Mouse (Mus musculus): ENCODE measurements at regions not wholly inside any gene's neighbourhood (a gene's known extent, or its start where the extent isn't known, plus 50 kb on each side); places are given as distances from the start of the nearest gene placed in this dataset.
A peak's percentile ranks its signal among the peaks of the same experiment; 100 is the strongest.

DNA sequence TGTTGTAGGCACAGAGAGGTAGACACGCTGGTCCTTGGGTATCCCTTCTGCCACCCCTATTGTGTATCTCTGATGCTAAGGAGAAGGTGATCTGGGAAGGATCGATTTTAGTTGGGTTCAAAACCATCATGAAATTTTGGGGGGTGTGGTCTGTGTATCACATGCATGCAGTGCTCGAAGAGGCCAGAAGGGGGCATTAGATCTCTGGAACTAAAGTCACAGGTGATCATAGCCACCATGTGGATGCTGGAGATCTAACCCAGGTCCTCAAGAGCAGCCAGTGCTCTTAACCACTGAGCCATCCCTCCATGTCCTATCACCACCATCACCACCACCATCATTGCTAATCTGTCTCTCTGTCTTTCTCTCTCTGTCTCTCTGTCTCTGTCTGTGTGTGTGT lies 100.4 kb upstream of the Eya4 start:
- Histone ChIP-seq H3K4me2 (replicated peaks) (no peak overlapping the region), H3K4me1 (replicated peaks; ENCODE audit: control insufficient read depth, insufficient read depth, low read length) (peaks cover 6% of the 10 kb centered on the region; the same call in 1 of the 2 replicates), H3K9ac (no peak overlapping the region), H3K4me3 (replicated peaks; ENCODE audit: low read length) (no peak overlapping the region), H3K36me3 (replicated peaks; ENCODE audit: control insufficient read depth, insufficient read depth) (no peaks in the 10 kb centered on the region), H3K27ac (no peak overlapping the region), H3K9me3 (ENCODE audit: control insufficient read depth, low read length) (no peaks in the 10 kb centered on the region), H3K27me3 (ENCODE audit: control insufficient read depth, insufficient read depth, low read length) (no peaks in the 10 kb centered on the region)
- WGBS = 94% methylated on average over 3 of the region's 3 CpGs
- DNase-seq (ENCODE audit: low spot score) (no peak), ATAC-seq (ENCODE audit: low FRiP score) (no peak)

DNA sequence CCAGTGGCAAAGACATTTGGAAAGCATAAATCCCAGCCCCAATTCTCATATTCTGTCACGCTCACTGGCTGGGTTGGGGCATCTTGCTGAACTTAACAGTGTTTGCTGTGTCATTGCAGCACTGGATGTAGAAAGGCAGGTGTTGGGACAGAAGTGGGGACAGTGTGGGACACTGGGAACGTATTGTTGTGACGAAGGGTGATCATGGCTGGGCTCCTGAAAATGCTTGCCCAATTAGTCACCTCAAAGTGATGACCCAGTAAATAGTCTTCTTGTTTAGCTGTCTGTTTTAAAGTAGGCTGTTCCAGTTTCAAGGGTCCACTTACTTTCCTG lies 100.0 kb upstream of the Eya4 start:
- DNase-seq (ENCODE audit: low spot score) (no peak), ATAC-seq (ENCODE audit: low FRiP score) (no peak)
- no peak overlapping the region for H3K9ac ChIP-seq
- H3K4me2 ChIP-seq (replicated peaks) = no peak overlapping the region
- no peak overlapping the region for H3K27ac ChIP-seq
- no peak overlapping the region for H3K4me3 ChIP-seq (replicated peaks; ENCODE audit: low read length)
- no peaks in the 10 kb centered on the region for H3K36me3 ChIP-seq (replicated peaks; ENCODE audit: control insufficient read depth, insufficient read depth)
- H3K4me1 ChIP-seq (replicated peaks; ENCODE audit: control insufficient read depth, insufficient read depth, low read length) = peaks cover 6% of the 10 kb centered on the region; the same call in 1 of the 2 replicates
- H3K27me3 ChIP-seq (ENCODE audit: control insufficient read depth, insufficient read depth, low read length) = no peaks in the 10 kb centered on the region
- H3K9me3 ChIP-seq (ENCODE audit: control insufficient read depth, low read length) = no peaks in the 10 kb centered on the region
- 93% methylated on average over 3 of the region's 3 CpGs for WGBS

DNA sequence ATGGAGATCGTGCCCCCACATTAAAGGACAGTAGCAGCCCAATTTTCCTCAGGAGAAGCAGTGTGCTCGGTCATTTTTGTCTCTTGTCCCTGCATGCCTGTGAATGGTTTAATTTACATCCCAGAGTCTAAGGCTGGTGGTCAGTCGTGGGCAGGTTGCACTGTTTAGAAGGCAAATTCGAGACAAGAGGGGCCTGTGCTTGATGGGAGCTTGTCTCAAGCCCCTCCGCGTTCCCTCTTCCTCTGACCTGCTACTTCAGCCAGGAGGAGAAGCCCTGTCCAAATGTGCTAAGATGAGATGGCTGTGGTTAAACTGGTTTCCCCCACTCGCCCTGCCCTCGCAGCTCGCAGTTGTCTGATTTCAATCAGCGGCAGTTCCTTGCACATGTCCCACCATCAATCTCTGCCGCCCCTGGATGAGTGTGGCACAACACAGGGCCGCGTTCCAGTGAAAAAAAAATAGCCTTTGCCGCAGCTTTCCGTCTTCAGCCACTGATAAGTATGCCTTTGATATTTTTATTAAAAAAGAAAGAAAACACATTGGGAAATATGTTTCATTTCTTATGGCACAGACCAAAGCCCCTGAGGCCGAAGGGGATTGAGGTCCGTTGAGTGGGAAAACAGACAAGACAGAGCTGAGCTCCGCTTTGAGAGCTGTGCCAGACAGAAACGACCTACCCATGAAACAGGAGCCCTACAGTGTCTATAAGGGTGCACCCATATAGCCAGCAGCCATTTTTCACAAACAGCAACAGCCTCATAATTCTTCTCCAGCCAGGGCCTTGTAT lies 99.5 kb upstream of the Eya4 start:
- Histone ChIP-seq H3K4me3 (replicated peaks; ENCODE audit: low read length) (no peak overlapping the region), H3K27ac (peak overlapping the region; percentile 16; the same call in 1 of the 2 replicates), H3K36me3 (replicated peaks; ENCODE audit: control insufficient read depth, insufficient read depth) (no peaks in the 10 kb centered on the region), H3K4me2 (replicated peaks) (peak overlapping the region; percentile 42), H3K9me3 (ENCODE audit: control insufficient read depth, low read length) (no peaks in the 10 kb centered on the region), H3K27me3 (ENCODE audit: control insufficient read depth, insufficient read depth, low read length) (no peaks in the 10 kb centered on the region), H3K9ac (peak overlapping the region; percentile 35; the same call in 1 of the 2 replicates), H3K4me1 (replicated peaks; ENCODE audit: control insufficient read depth, insufficient read depth, low read length) (peaks cover 6% of the 10 kb centered on the region; the same call in 1 of the 2 replicates)
- 59% methylated on average over 19 of the region's 19 CpGs for WGBS
- no peak for ATAC-seq (ENCODE audit: low FRiP score)
- DNase-seq (ENCODE audit: low spot score) = no peak

DNA sequence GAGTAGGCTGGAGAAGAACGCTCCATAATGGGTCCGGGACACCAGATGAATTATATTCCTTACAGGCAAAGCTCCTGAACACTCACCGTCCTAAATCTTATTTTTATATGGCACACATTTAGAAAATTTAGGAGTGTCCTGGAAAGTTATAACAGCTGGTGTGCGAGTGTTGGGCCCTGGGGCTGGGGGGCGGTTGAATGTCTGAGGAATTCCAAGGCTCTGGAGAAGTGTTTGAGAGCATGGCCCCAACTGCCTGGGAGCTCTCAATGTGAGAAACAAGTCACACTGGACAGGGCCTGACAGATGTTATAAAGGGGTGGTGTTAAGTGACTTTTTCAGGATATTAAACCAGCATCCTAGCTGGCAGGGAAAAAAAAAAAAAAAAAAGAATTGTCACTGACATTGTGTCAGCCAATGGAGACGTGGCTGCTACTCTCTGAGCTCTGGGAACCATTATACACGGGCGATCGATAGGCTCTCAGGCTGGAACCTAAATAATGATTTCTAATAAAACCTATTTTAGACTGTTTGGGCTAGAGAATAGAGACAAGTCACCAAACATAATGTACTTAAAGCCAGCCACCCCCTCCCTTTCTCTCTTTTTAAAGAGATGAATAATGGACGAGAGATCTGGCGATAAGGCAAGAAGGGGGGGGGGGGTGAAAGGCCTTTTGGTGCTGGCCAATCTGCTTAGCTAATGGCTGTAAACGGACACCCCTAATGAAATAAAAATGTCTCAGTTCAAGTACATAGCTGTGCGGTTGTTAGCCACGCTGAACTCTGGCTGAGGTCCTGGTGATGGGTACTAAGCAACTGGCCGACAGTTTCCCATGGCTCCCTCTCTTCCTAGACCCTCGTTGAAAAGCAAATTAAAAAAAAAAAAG lies 98.6 kb upstream of the Eya4 start:
- H3K9ac ChIP-seq = peak overlapping the region; percentile 35; the same call in 1 of the 2 replicates

DNA sequence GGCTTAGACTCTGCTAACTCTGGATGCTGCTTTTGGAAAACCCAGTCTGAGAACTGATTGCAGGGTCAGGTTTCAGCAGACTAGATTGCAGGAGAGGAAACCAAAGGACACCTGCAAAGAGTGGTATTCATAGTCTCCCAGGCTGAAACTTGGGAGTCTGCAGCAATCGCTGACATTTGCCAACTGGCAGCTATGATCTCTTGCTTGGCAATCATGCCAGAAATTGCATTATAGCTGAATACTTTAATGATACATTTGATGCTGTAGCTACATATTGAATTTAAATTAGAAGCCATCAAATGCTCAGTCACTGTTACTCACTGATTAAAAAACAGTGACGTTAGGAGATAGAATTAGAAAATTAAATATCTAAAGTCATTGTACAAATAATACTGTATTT lies 79.8 kb upstream of the Eya4 start:
- Histone ChIP-seq H3K4me2 (replicated peaks) (no peak overlapping the region), H3K4me3 (replicated peaks; ENCODE audit: low read length) (no peak overlapping the region), H3K9ac (no peak overlapping the region), H3K27ac (no peak overlapping the region), H3K27me3 (ENCODE audit: control insufficient read depth, insufficient read depth, low read length) (no peaks in the 10 kb centered on the region), H3K36me3 (replicated peaks; ENCODE audit: control insufficient read depth, insufficient read depth) (no peaks in the 10 kb centered on the region), H3K4me1 (replicated peaks; ENCODE audit: control insufficient read depth, insufficient read depth, low read length) (no peaks in the 10 kb centered on the region), H3K9me3 (ENCODE audit: control insufficient read depth, low read length) (no peaks in the 10 kb centered on the region)
- no peak for DNase-seq (ENCODE audit: low spot score)
- no peak for ATAC-seq (ENCODE audit: low FRiP score)
- WGBS = 63% methylated on average over 2 of the region's 2 CpGs

More for the DNA sequence above, 98.6 kb upstream of the Eya4 start:
- DNase-seq (ENCODE audit: low spot score) = no peak
- peak; percentile 72; the same call in 1 of the 2 replicates for ATAC-seq (ENCODE audit: low FRiP score)
- 42% methylated on average over 16 of the region's 16 CpGs for WGBS
- Histone ChIP-seq H3K4me1 (replicated peaks; ENCODE audit: control insufficient read depth, insufficient read depth, low read length) (peaks cover 6% of the 10 kb centered on the region; the same call in 1 of the 2 replicates), H3K9me3 (ENCODE audit: control insufficient read depth, low read length) (no peaks in the 10 kb centered on the region), H3K36me3 (replicated peaks; ENCODE audit: control insufficient read depth, insufficient read depth) (no peaks in the 10 kb centered on the region), H3K4me3 (replicated peaks; ENCODE audit: low read length) (no peak overlapping the region), H3K27me3 (ENCODE audit: control insufficient read depth, insufficient read depth, low read length) (no peaks in the 10 kb centered on the region), H3K4me2 (replicated peaks) (peak overlapping the region; percentile 42), H3K27ac (peak overlapping the region; percentile 16; the same call in 1 of the 2 replicates)

DNA sequence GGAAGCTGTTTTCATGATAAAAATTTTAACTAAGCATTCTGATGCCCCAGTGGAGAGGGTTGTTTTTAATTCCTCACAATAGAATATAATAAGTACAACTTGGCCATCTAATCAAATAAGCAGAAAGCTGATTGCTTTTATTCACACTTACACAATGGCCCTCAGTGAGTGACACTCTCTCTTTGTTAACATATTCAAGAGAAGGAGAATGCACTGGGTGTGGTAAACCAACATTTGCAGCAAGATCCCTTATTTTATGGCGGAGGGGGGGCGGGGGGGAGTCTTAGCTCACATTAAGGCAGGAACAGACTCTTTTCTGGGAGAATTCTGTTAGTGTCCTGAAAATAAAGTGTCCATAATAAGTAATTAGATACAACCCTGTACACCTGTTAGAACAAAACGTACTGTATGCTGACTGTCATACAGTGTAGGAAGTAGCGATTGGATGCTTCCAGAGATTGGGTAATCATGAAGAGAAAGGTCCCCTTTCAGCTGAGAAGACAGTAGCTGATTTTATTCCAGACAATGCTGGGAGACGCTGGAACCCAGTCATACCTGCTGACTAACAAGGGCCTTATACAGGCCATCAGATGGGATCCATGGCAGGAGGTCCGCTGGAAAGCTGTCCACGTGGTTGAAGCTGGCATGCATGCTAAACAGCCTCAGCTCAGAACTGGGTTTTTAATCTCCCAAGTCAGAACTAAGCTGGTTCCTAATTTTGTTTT lies 63.4 kb upstream of the Eya4 start:
- ATAC-seq (ENCODE audit: low FRiP score) = peak; percentile 55; the same call in 1 of the 2 replicates
- DNase-seq (ENCODE audit: low spot score) = no peak
- H3K27ac ChIP-seq = no peak overlapping the region
- H3K27me3 ChIP-seq (ENCODE audit: control insufficient read depth, insufficient read depth, low read length) = no peaks in the 10 kb centered on the region
- H3K9me3 ChIP-seq (ENCODE audit: control insufficient read depth, low read length) = no peaks in the 10 kb centered on the region
- 0 out of 2 replicates have a peak, but pooled peaks cover 4% of the 10 kb centered on the region for H3K4me1 ChIP-seq (replicated peaks; ENCODE audit: control insufficient read depth, insufficient read depth, low read length)
- H3K36me3 ChIP-seq (replicated peaks; ENCODE audit: control insufficient read depth, insufficient read depth) = no peaks in the 10 kb centered on the region
- H3K9ac ChIP-seq = no peak overlapping the region
- H3K4me2 ChIP-seq (replicated peaks) = peak overlapping the region; percentile 11; the same call in 1 of the 2 replicates
- 40% methylated on average over 7 of the region's 7 CpGs for WGBS
- no peak overlapping the region for H3K4me3 ChIP-seq (replicated peaks; ENCODE audit: low read length)

DNA sequence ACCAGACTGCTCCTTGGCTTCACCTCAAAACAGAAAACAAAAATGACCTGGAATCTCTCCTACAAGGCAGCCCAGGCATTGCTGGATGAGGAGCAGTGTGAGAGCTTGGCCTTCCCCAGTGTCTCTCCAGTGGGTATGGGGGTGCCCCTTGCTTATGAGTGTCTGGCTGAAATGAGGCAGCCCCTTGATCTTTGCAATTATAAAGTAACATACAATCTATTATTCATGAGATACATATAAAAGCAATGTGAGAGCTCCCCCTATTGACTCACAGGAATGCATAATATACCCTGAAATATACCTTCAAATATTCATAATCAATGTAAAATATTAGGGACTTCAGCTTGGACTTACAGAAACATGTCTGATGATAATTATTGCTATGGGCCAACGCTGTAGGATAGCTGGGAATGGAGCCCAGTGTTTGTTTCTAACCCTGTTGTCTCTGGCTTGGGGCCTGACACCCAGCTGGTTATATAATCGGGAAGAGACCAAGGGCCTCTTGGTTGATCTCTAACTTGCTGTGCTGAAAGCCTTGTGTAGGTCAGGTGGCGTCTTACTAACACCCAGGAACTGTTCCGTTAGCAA lies 52.9 kb upstream of the Eya4 start:
- H3K36me3 ChIP-seq (replicated peaks; ENCODE audit: control insufficient read depth, insufficient read depth) = no peaks in the 10 kb centered on the region
- no peak overlapping the region for H3K27ac ChIP-seq
- no peaks in the 10 kb centered on the region for H3K4me1 ChIP-seq (replicated peaks; ENCODE audit: control insufficient read depth, insufficient read depth, low read length)
- DNase-seq (ENCODE audit: low spot score) (no peak), ATAC-seq (ENCODE audit: low FRiP score) (peak; percentile 34; the same call in 1 of the 2 replicates)
- no peak overlapping the region for H3K9ac ChIP-seq
- WGBS = 65% methylated on average over 4 of the region's 4 CpGs
- H3K27me3 ChIP-seq (ENCODE audit: control insufficient read depth, insufficient read depth, low read length) = no peaks in the 10 kb centered on the region
- 0 out of 2 replicates have a peak, but pooled peaks cover 9% of the 10 kb centered on the region for H3K9me3 ChIP-seq (ENCODE audit: control insufficient read depth, low read length)
- H3K4me3 ChIP-seq (replicated peaks; ENCODE audit: low read length) = no peak overlapping the region
- H3K4me2 ChIP-seq (replicated peaks) = no peak overlapping the region
